Mouse (Mus musculus) limb, embryonic 11.5 days (tissue): ENCODE results near the gene Hist1h3a. TPM values are rescaled to one million over a fixed set of nuclear protein-coding genes. Genes with fewer than 3 reads are reported as not detected.
"Not testable (repeated sequence)": the region's sequence is repeated elsewhere in the genome, so short reads cannot be mapped to it uniquely, and the experiment has no call there.

Source experiments
- ATAC-seq: fragments of 200-750 bp; cut with Nextera tagmentation; 2 replicates; pipeline ENCODE4 v1.8.0; 2017; ENCODE audit warnings: low read depth; ENCODE audit not compliant: insufficient number of reproducible peaks, low FRiP score, low TSS enrichment
- DNase-seq: peaks from one replicate; pipeline ENCODE4 v3.0.0-alpha.2; 2015; ENCODE audit warnings: low spot score
- H3K27ac ChIP-seq: fragments of 300-500 bp; sonication (generic); replicated peaks from 2 replicates; pipeline ENCODE4 v1.5.1; 2014; ENCODE audit warnings: low read depth, mild to moderate bottlenecking, low read length
- H3K27me3 ChIP-seq: fragments of 300-500 bp; sonication (generic); 2 replicates; pipeline ENCODE4 v1.6.1; 2014; ENCODE audit warnings: mild to moderate bottlenecking, low read length, mixed read lengths; ENCODE audit not compliant: control insufficient read depth, insufficient read depth
- H3K36me3 ChIP-seq: fragments of 300-500 bp; sonication (generic); 2 replicates; pipeline ENCODE4 v1.6.1; 2014; ENCODE audit warnings: mild to moderate bottlenecking, low read length, moderate library complexity, mixed read lengths; ENCODE audit not compliant: control insufficient read depth, insufficient read depth
- H3K4me1 ChIP-seq: fragments of 300-500 bp; sonication (generic); 2 replicates; pipeline ENCODE4 v1.6.1; 2014; ENCODE audit warnings: low read length, mixed read lengths; ENCODE audit not compliant: control insufficient read depth, insufficient read depth
- H3K4me2 ChIP-seq: fragments of 300-500 bp; sonication (generic); 2 replicates; pipeline ENCODE4 v1.6.1; 2014; ENCODE audit warnings: low read depth, mild to moderate bottlenecking, moderate library complexity; ENCODE audit not compliant: severe bottlenecking
- H3K4me3 ChIP-seq: fragments of 300-500 bp; sonication (generic); 2 replicates; pipeline ENCODE4 v1.5.1; 2014; ENCODE audit warnings: low read depth, low read length
- H3K9ac ChIP-seq: fragments of 300-500 bp; sonication (generic); 2 replicates; pipeline ENCODE4 v1.6.1; 2014; ENCODE audit warnings: mild to moderate bottlenecking, low read length
- H3K9me3 ChIP-seq: fragments of 300-500 bp; sonication (generic); 2 replicates; pipeline ENCODE4 v1.6.1; 2016; ENCODE audit warnings: low read length; ENCODE audit not compliant: control insufficient read depth
- WGBS: fragments of 180-500 bp; shearing (Covaris S2); extraction: QIAGEN DNeasy Blood & Tissue Kit; methylation state at CpG from one replicate; pipeline ENCODE4 v1.1.7; 2014; 5-methylcytosine and 5-hydroxymethylcytosine counted together
- polyA plus RNA-seq: library from polyadenylated mRNA; unstranded; fragments of >200 nt; fragmentation: Nextera tagmentation; extraction: Ambion mirVana; gene quantifications from 2 replicates; pipeline ENCODE4 v1.2.1, GENCODE M21; 2014

The Hist1h3a gene
- polyA plus RNA-seq, 1 experiment from 2014 or later: 5.4 TPM

- Histone ChIP-seq H3K4me1 (no peaks in the 10 kb centered on the region), H3K4me2 (no peak overlapping the region), H3K36me3 (no peaks in the 10 kb centered on the region), H3K4me3 (no peak overlapping the region), H3K27ac (no peak overlapping the region), H3K9ac (no peak overlapping the region), H3K9me3 (no peaks in the 10 kb centered on the region), H3K27me3 (no peaks in the 10 kb centered on the region)
- WGBS: 52% methylated on average over 8 of the region's 8 CpGs
- ATAC-seq (no peak), DNase-seq (peak; percentile 23)
These were observed 31.7 kb downstream of the Hist1h3a start for GRCm38 (mm10) chr13:23730479-23730878.

DNA sequence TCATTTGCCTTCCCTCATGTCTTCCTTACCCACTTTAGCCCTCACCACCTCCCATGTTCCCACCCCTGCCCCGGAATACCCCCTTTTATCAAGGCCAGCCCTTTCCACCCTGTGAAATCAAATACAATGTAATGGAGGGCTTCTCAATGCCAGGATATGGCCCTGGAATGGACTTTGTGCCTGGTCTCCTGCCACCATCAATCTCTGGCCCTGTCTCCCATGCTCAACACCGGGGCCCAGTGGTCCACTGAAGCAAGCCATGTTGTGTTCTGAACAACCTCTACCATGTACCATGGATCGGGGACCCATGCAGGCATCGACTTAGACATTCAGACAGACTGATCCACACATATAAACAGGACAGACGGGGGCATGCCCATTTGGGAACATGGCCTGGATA is 32.5 kb downstream of the Hist1h3a start:
- 89% methylated on average over 5 of the region's 5 CpGs for WGBS
- Histone ChIP-seq H3K4me2 (no peak overlapping the region), H3K27ac (no peak overlapping the region), H3K9me3 (no peaks in the 10 kb centered on the region), H3K36me3 (no peaks in the 10 kb centered on the region), H3K27me3 (no peaks in the 10 kb centered on the region), H3K4me3 (no peak overlapping the region), H3K4me1 (no peaks in the 10 kb centered on the region), H3K9ac (no peak overlapping the region)
- DNase-seq (peak; percentile 19), ATAC-seq (no peak)

GRCm38 (mm10) chr13:23729192-23729525 is 33.0 kb downstream of the Hist1h3a start:
- no peak overlapping the region for H3K4me3 ChIP-seq
- H3K27me3 ChIP-seq: no peaks in the 10 kb centered on the region
- no peak overlapping the region for H3K4me2 ChIP-seq
- H3K4me1 ChIP-seq: no peaks in the 10 kb centered on the region
- no peak overlapping the region for H3K27ac ChIP-seq
- no peaks in the 10 kb centered on the region for H3K9me3 ChIP-seq
- 94% methylated on average over 9 of the region's 9 CpGs for WGBS
- ATAC-seq: no peak
- peak; percentile 16 for DNase-seq
- H3K9ac ChIP-seq: no peak overlapping the region
- H3K36me3 ChIP-seq: no peaks in the 10 kb centered on the region

- DNase-seq: peak; percentile 18
- 91% methylated on average over 18 of the region's 18 CpGs for WGBS
- Histone ChIP-seq H3K9me3 (no peaks in the 10 kb centered on the region), H3K36me3 (no peaks in the 10 kb centered on the region), H3K4me2 (no peak overlapping the region), H3K4me3 (no peak overlapping the region), H3K4me1 (no peaks in the 10 kb centered on the region), H3K27me3 (no peaks in the 10 kb centered on the region), H3K27ac (no peak overlapping the region), H3K9ac (no peak overlapping the region)
- no peak for ATAC-seq
These were observed 33.6 kb downstream of the Hist1h3a start for GRCm38 (mm10) chr13:23728472-23729191.

GRCm38 (mm10) chr13:23725213-23725612 is 37.0 kb downstream of the Hist1h3a start:
- Histone ChIP-seq H3K4me3 (no peak overlapping the region), H3K4me1 (no peaks in the 10 kb centered on the region), H3K9ac (no peak overlapping the region), H3K27ac (no peak overlapping the region), H3K4me2 (no peak overlapping the region), H3K27me3 (no peaks in the 10 kb centered on the region), H3K9me3 (no peaks in the 10 kb centered on the region), H3K36me3 (no peaks in the 10 kb centered on the region)
- no CpG with 5 or more reads among the region's 1 CpGs for WGBS
- DNase-seq: no peak
- ATAC-seq: no peak

GRCm38 (mm10) chr13:23724239-23724638 is 37.9 kb downstream of the Hist1h3a start:
- Histone ChIP-seq H3K4me2 (no peak overlapping the region), H3K27me3 (no peaks in the 10 kb centered on the region), H3K9me3 (no peaks in the 10 kb centered on the region), H3K27ac (no peak overlapping the region), H3K9ac (no peak overlapping the region), H3K4me3 (no peak overlapping the region), H3K36me3 (no peaks in the 10 kb centered on the region), H3K4me1 (no peaks in the 10 kb centered on the region)
- WGBS: 93% methylated on average over 4 of the region's 4 CpGs
- no peak for ATAC-seq
- no peak for DNase-seq

- H3K36me3 ChIP-seq, H3K9ac ChIP-seq, ATAC-seq, H3K9me3 ChIP-seq, H3K27me3 ChIP-seq, H3K4me1 ChIP-seq, H3K4me2 ChIP-seq, H3K27ac ChIP-seq, H3K4me3 ChIP-seq: not testable (repeated sequence)
- 16% methylated on average over 2 of the region's 2 CpGs for WGBS
- DNase-seq: peak; percentile 22
These were observed 44.5 kb downstream of the Hist1h3a start for GRCm38 (mm10) chr13:23717593-23718245.

GRCm38 (mm10) chr13:23717176-23717575 is 45.0 kb downstream of the Hist1h3a start:
- ATAC-seq (no peak), DNase-seq (peak; percentile 20)
- 0 out of 2 replicates have a peak, but pooled peaks cover 3% of the 10 kb centered on the region for H3K4me1 ChIP-seq
- no peak overlapping the region for H3K27ac ChIP-seq
- H3K4me2 ChIP-seq: no peak overlapping the region
- no peaks in the 10 kb centered on the region for H3K9me3 ChIP-seq
- H3K27me3 ChIP-seq: no peaks in the 10 kb centered on the region
- H3K36me3 ChIP-seq: no peaks in the 10 kb centered on the region
- 47% methylated on average over 11 of the region's 11 CpGs for WGBS
- no peak overlapping the region for H3K4me3 ChIP-seq
- H3K9ac ChIP-seq: no peak overlapping the region; the same call in 1 of the 2 replicates
